Mouse (Mus musculus): ENCODE results near the gene Mfsd12. TPM values are rescaled to one million over a fixed set of nuclear protein-coding genes. Genes with fewer than 3 reads are reported as not detected.

The Mfsd12 gene
- total and polyA plus RNA-seq, 2 experiments from 2014 or later: 10.3 to 30.5 TPM

- ATAC-seq (ENCODE audit: insufficient read depth, low read depth): no peak
- H3K9ac ChIP-seq (replicated peaks; ENCODE audit: low read depth, low read length): no peak overlapping the region
- TF ChIP-seq EP300 (IDR thresholded peaks at IDR 0.05; ENCODE audit: low read depth) (no peak), CTCF (IDR thresholded peaks at IDR 0.05; ENCODE audit: low read depth) (no peak)
These were observed 1.6 kb downstream of the Mfsd12 start for GRCm38 (mm10) chr10:81358841-81359240.

GRCm38 (mm10) chr10:81360721-81361120 is 3.4 kb downstream of the Mfsd12 start:
- 51% methylated on average over 8 of the region's 8 CpGs for WGBS
- Histone ChIP-seq H3K4me2 (ENCODE audit: low read depth, low read length) (no peak overlapping the region), H3K27me3 (ENCODE audit: control insufficient read depth, insufficient read depth, low read length) (peaks cover 3% of the 10 kb centered on the region; the same call in 1 of the 2 replicates), H3K36me3 (replicated peaks; ENCODE audit: control insufficient read depth, insufficient read depth, low read length) (0 out of 2 replicates have a peak, but pooled peaks cover 6% of the 10 kb centered on the region), H3K4me3 (ENCODE audit: low read depth, low read length) (no peak overlapping the region), H3K9me3 (replicated peaks; ENCODE audit: control insufficient read depth, low read length) (no peaks in the 10 kb centered on the region), H3K27ac (ENCODE audit: low read depth) (peak overlapping the region; percentile 44; the same call in 1 of the 2 replicates), H3K9ac (replicated peaks; ENCODE audit: low read depth, low read length) (no peak overlapping the region; the same call in 1 of the 2 replicates), H3K4me1 (ENCODE audit: control insufficient read depth, insufficient read depth) (peaks cover 42% of the 10 kb centered on the region)
- TF ChIP-seq CTCF (IDR thresholded peaks at IDR 0.05; ENCODE audit: low read depth) (no peak), EP300 (IDR thresholded peaks at IDR 0.05; ENCODE audit: low read depth) (no peak)
- ATAC-seq (ENCODE audit: insufficient read depth, low read depth) (no peak), DNase-seq (ENCODE audit: low spot score) (no peak)

More at GRCm38 (mm10) chr10:81358841-81359240, 1.6 kb downstream of the Mfsd12 start:
- Histone ChIP-seq H3K9me3 (replicated peaks; ENCODE audit: control insufficient read depth, low read length) (no peaks in the 10 kb centered on the region), H3K27me3 (ENCODE audit: control insufficient read depth, insufficient read depth, low read length) (no peaks in the 10 kb centered on the region), H3K4me2 (ENCODE audit: low read depth, low read length) (peak overlapping the region; percentile 99), H3K36me3 (replicated peaks; ENCODE audit: control insufficient read depth, insufficient read depth, low read length) (0 out of 2 replicates have a peak, but pooled peaks cover 6% of the 10 kb centered on the region), H3K4me1 (ENCODE audit: control insufficient read depth, insufficient read depth) (peaks cover 25% of the 10 kb centered on the region), H3K4me3 (ENCODE audit: low read depth, low read length) (no peak overlapping the region), H3K27ac (ENCODE audit: low read depth) (no peak overlapping the region)
- DNase-seq (ENCODE audit: low spot score): no peak
- 63% methylated on average over 1 of the region's 1 CpGs for WGBS

GRCm38 (mm10) chr10:81362336-81362949 is 5.2 kb downstream of the Mfsd12 start:
- Histone ChIP-seq H3K9me3 (replicated peaks; ENCODE audit: control insufficient read depth, low read length) (no peaks in the 10 kb centered on the region), H3K4me2 (ENCODE audit: low read depth, low read length) (peak overlapping the region; percentile 68), H3K4me1 (ENCODE audit: control insufficient read depth, insufficient read depth) (peaks cover 42% of the 10 kb centered on the region), H3K27me3 (ENCODE audit: control insufficient read depth, insufficient read depth, low read length) (peaks cover 3% of the 10 kb centered on the region; the same call in 1 of the 2 replicates), H3K9ac (replicated peaks; ENCODE audit: low read depth, low read length) (peak overlapping the region; percentile 37; the same call in 1 of the 2 replicates), H3K4me3 (ENCODE audit: low read depth, low read length) (no peak overlapping the region), H3K36me3 (replicated peaks; ENCODE audit: control insufficient read depth, insufficient read depth, low read length) (peaks cover 20% of the 10 kb centered on the region), H3K27ac (ENCODE audit: low read depth) (peak overlapping the region; percentile 82)
- peak; percentile 22 for ATAC-seq (ENCODE audit: insufficient read depth, low read depth)
- TF ChIP-seq CTCF (IDR thresholded peaks at IDR 0.05; ENCODE audit: low read depth) (no peak), EP300 (IDR thresholded peaks at IDR 0.05; ENCODE audit: low read depth) (no peak)
- 45% methylated on average over 12 of the region's 12 CpGs for WGBS
- peak; percentile 44 for DNase-seq (ENCODE audit: low spot score)

- Histone ChIP-seq H3K27ac (ENCODE audit: low read depth) (peak overlapping the region; percentile 82), H3K9me3 (replicated peaks; ENCODE audit: control insufficient read depth, low read length) (no peaks in the 10 kb centered on the region), H3K4me2 (ENCODE audit: low read depth, low read length) (peak overlapping the region; percentile 68), H3K36me3 (replicated peaks; ENCODE audit: control insufficient read depth, insufficient read depth, low read length) (peaks cover 32% of the 10 kb centered on the region), H3K9ac (replicated peaks; ENCODE audit: low read depth, low read length) (peak overlapping the region; percentile 51; the same call in 1 of the 2 replicates), H3K4me3 (ENCODE audit: low read depth, low read length) (peak overlapping the region; percentile 41), H3K4me1 (ENCODE audit: control insufficient read depth, insufficient read depth) (peaks cover 34% of the 10 kb centered on the region), H3K27me3 (ENCODE audit: control insufficient read depth, insufficient read depth, low read length) (peaks cover 3% of the 10 kb centered on the region; the same call in 1 of the 2 replicates)
- WGBS: 9% methylated on average over 50 of the region's 54 CpGs
- DNase-seq (ENCODE audit: low spot score) (peak; percentile 86), ATAC-seq (ENCODE audit: insufficient read depth, low read depth) (peak; percentile 83)
- TF ChIP-seq CTCF (IDR thresholded peaks at IDR 0.05; ENCODE audit: low read depth) (no peak), EP300 (IDR thresholded peaks at IDR 0.05; ENCODE audit: low read depth) (no peak)
These were observed 6.4 kb downstream of the Mfsd12 start for GRCm38 (mm10) chr10:81363436-81364346.

- ATAC-seq (ENCODE audit: insufficient read depth, low read depth): no peak
- H3K4me1 ChIP-seq (ENCODE audit: control insufficient read depth, insufficient read depth): peaks cover 31% of the 10 kb centered on the region
- DNase-seq (ENCODE audit: low spot score): no peak
These were observed 7.4 kb downstream of the Mfsd12 start for GRCm38 (mm10) chr10:81364666-81365065.

More at GRCm38 (mm10) chr10:81364666-81365065, 7.4 kb downstream of the Mfsd12 start:
- Histone ChIP-seq H3K4me2 (ENCODE audit: low read depth, low read length) (peak overlapping the region; percentile 68), H3K9me3 (replicated peaks; ENCODE audit: control insufficient read depth, low read length) (no peaks in the 10 kb centered on the region), H3K27ac (ENCODE audit: low read depth) (no peak overlapping the region), H3K9ac (replicated peaks; ENCODE audit: low read depth, low read length) (peak overlapping the region; percentile 51; the same call in 1 of the 2 replicates), H3K4me3 (ENCODE audit: low read depth, low read length) (peak overlapping the region; percentile 41), H3K27me3 (ENCODE audit: control insufficient read depth, insufficient read depth, low read length) (peaks cover 3% of the 10 kb centered on the region; the same call in 1 of the 2 replicates), H3K36me3 (replicated peaks; ENCODE audit: control insufficient read depth, insufficient read depth, low read length) (peaks cover 42% of the 10 kb centered on the region)
- TF ChIP-seq CTCF (IDR thresholded peaks at IDR 0.05; ENCODE audit: low read depth) (no peak), EP300 (IDR thresholded peaks at IDR 0.05; ENCODE audit: low read depth) (no peak)
- 8% methylated on average over 28 of the region's 28 CpGs for WGBS

Data from heart, postnatal 0 days (tissue).